Mouse (Mus musculus) ovary, postnatal 36 days (tissue): ENCODE data around the gene Ndufs1.

ENCODE experiments used
- DNase-seq: peaks from one replicate; pipeline ENCODE4 v3.0.0; 2022; ENCODE audit warnings: low spot score, mixed read lengths

Gene Ndufs1

GRCm38 (mm10) chr1:63115540-63115939 lies 61.1 kb downstream of the Ndufs1 start:
- no peak for DNase-seq

DNA sequence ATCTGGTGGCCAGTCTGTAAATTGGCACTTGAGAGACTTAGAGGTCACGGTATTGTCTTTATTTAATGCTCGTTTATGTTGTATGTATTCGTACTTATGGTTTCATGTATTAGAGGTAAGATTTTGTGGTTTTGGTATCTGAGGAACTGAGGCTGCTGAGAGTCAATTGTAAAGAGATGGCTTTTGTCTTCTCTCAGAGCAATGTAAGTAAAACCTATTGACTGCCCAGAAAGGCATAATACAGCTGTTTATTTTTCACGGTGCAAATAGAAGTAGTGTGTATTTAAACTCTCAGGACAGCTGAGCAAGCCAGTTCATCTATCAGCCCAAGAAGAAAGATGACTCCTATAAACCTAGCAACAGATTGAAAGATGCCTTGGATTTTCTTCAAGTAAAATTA lies 61.5 kb downstream of the Ndufs1 start:
- no peak for DNase-seq

GRCm38 (mm10) chr1:63114136-63114781 lies 62.4 kb downstream of the Ndufs1 start, which contains the start of gene Ino80d:
Gene Ino80d (minus strand): TSS chr1:63114667.
- peak; percentile 73 for DNase-seq

- peak; percentile 71 for DNase-seq
These were observed 63.1 kb downstream of the Ndufs1 start for GRCm38 (mm10) chr1:63113274-63114135.

GRCm38 (mm10) chr1:63112865-63113261 lies 63.8 kb downstream of the Ndufs1 start:
- DNase-seq, result peak; percentile 48

DNA sequence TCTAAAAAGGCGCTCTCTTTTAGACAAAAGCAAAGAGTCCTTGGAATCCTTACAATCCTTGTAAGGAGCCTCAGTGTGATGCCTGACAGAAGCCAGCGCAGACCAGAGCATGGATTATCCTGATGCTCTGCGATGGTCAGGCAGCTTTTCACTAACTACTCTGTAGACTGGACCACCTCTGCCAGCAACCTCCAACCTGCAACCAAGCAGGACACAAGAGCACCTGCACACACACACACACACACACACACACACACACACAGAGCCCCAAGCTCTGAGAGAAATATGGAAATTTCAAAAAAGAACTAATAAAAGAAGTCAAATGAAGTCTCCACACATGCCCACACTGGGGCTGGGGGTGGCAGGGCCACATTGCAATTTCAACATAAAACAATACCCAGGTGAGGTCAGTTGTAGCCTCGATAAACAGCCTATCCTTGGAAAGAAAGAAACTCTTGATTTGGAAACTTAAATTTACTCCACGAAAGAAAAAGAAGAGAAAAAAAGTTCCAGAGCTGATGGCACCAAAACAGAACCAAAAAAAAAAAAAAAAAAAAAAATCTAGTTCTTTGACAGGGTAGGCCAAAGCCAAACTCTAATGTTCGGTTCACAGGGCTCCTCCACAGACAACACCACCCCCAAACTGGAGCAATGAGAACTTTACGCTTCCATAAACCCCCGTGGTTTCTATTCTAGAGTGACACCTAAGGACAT lies 64.3 kb downstream of the Ndufs1 start:
- DNase-seq, result no peak

- no peak for DNase-seq
These were observed 65.9 kb downstream of the Ndufs1 start for GRCm38 (mm10) chr1:63110536-63111285.

- DNase-seq, result peak; percentile 11
These were observed 68.9 kb downstream of the Ndufs1 start for GRCm38 (mm10) chr1:63107614-63108327.

- no peak for DNase-seq
These were observed 73.7 kb downstream of the Ndufs1 start for GRCm38 (mm10) chr1:63102758-63103451.

DNA sequence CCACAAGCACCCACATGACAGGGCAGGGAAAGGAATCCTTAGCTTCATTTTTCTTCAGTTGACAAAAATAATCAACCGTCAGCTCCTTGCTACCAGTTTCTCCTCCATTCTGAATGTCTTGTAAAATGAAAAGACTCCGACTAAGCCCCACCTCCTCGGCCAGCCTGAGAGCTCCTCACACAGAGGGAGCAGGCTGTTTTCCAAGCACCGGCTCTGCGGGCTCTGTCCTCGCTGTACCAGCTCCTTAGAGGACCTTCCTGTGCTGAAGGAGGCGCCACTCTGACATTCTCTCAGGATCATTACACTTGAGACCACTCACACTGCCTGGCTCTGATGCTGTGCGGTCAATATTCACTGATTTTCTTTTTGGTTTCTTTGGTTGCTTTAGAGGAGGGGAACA lies 76.4 kb downstream of the Ndufs1 start:
- no peak for DNase-seq

- no peak for DNase-seq
These were observed 77.8 kb downstream of the Ndufs1 start for GRCm38 (mm10) chr1:63098831-63099230.

- DNase-seq, result no peak
These were observed 80.6 kb downstream of the Ndufs1 start for GRCm38 (mm10) chr1:63096071-63096470.
